Mouse (Mus musculus) lung, postnatal 0 days (tissue): ENCODE results near the gene Rarres2. TPM values are rescaled to one million over a fixed set of nuclear protein-coding genes. Genes with fewer than 3 reads are reported as not detected.

Experiments
- ATAC-seq: fragments of 200-750 bp; cut with Nextera tagmentation; 2 replicates; pipeline ENCODE4 v1.8.0; 2017; ENCODE audit warnings: moderate library complexity
- DNase-seq: peaks from one replicate; pipeline ENCODE4 v3.0.0-alpha.2; 2016; ENCODE audit warnings: low spot score
- H3K27ac ChIP-seq: fragments of 300-500 bp; sonication (generic); 2 replicates; pipeline ENCODE4 v1.5.1; 2014; ENCODE audit warnings: antibody characterized with exemption, mild to moderate bottlenecking, low read length, mixed read lengths
- H3K27me3 ChIP-seq: fragments of 300-500 bp; sonication (generic); replicated peaks from 2 replicates; pipeline ENCODE4 v1.6.1; 2014; ENCODE audit warnings: low read length, mixed read lengths; ENCODE audit not compliant: insufficient read depth
- H3K36me3 ChIP-seq: fragments of 300-500 bp; sonication (generic); 2 replicates; pipeline ENCODE4 v1.6.1; 2014; ENCODE audit warnings: low read length, mixed read lengths; ENCODE audit not compliant: insufficient read depth
- H3K4me1 ChIP-seq: fragments of 300-500 bp; sonication (generic); 2 replicates; pipeline ENCODE4 v1.6.1; 2014; ENCODE audit warnings: antibody characterized with exemption, low read depth, low read length, mixed read lengths; ENCODE audit not compliant: insufficient read depth
- H3K4me2 ChIP-seq: fragments of 300-500 bp; sonication (generic); replicated peaks from 2 replicates; pipeline ENCODE4 v1.6.1; 2014; ENCODE audit warnings: low read depth, mild to moderate bottlenecking, low read length, moderate library complexity, mixed read lengths
- H3K4me3 ChIP-seq: fragments of 300-500 bp; sonication (generic); 2 replicates; pipeline ENCODE4 v1.5.1; 2014; ENCODE audit warnings: low read depth, low read length
- H3K9ac ChIP-seq: fragments of 300-500 bp; sonication (generic); replicated peaks from 2 replicates; pipeline ENCODE4 v1.6.1; 2014; ENCODE audit warnings: low read depth, mild to moderate bottlenecking
- H3K9me3 ChIP-seq: fragments of 300-500 bp; sonication (generic); 2 replicates; pipeline ENCODE4 v1.6.1; 2016; ENCODE audit warnings: low read length, mixed read lengths
- CTCF ChIP-seq: IDR thresholded peaks from 2 replicates; pipeline ENCODE4 v1.5.1; 2016; ENCODE audit warnings: antibody characterized with exemption, mild to moderate bottlenecking
- EP300 ChIP-seq: IDR thresholded peaks from 2 replicates; pipeline ENCODE4 v1.6.1; 2016; ENCODE audit warnings: antibody characterized with exemption, mild to moderate bottlenecking, control low read depth
- WGBS: fragments of 180-500 bp; shearing (Covaris S2); extraction: QIAGEN DNeasy Blood & Tissue Kit; methylation state at CpG from one replicate; pipeline ENCODE4 v1.1.7; 2014; 5-methylcytosine and 5-hydroxymethylcytosine counted together
- polyA plus RNA-seq: library from polyadenylated mRNA; unstranded; fragments of >200 nt; fragmentation: Nextera tagmentation; extraction: Ambion mirVana; gene quantifications from 2 replicates; pipeline ENCODE4 v1.2.1, GENCODE M21; 2015

The Rarres2 gene
- polyA plus RNA-seq, 1 experiment from 2014 or later, result 301 TPM

- Histone ChIP-seq H3K27ac (no peak within 1 kb of the TSS), H3K4me1 (peaks cover 8% of the 10 kb centered on the region; the same call in 1 of the 2 replicates), H3K36me3 (no peaks in the 10 kb centered on the region), H3K27me3 (no peaks in the 10 kb centered on the region), H3K9ac (no peak within 1 kb of the TSS), H3K4me3 (no peak within 1 kb of the TSS), H3K9me3 (no peaks in the 10 kb centered on the region), H3K4me2 (no peak within 1 kb of the TSS)
- DNase-seq, result no peak
- TF ChIP-seq CTCF (no peak), EP300 (no peak)
- WGBS, result 14% methylated on average over 6 of the region's 6 CpGs
- no peak for ATAC-seq
Measured at GRCm38 (mm10) chr6:48589194-48589750, 16.7 kb upstream of the Rarres2 start, which contains the start of gene Gm45021. Gene Gm45021, plus strand, starts transcription at chr6:48589610.

GRCm38 (mm10) chr6:48582037-48582436 is 9.4 kb upstream of the Rarres2 start:
- Histone ChIP-seq H3K4me1 (no peaks in the 10 kb centered on the region), H3K4me2 (no peak overlapping the region), H3K9ac (no peak overlapping the region), H3K9me3 (no peaks in the 10 kb centered on the region), H3K36me3 (no peaks in the 10 kb centered on the region), H3K27ac (no peak overlapping the region), H3K27me3 (no peaks in the 10 kb centered on the region), H3K4me3 (no peak overlapping the region)
- WGBS, result 71% methylated on average over 3 of the region's 3 CpGs
- 0 out of 2 replicates have a peak, but pooled peaks have one; percentile 11 for ATAC-seq
- peak; percentile 65 for DNase-seq
- TF ChIP-seq EP300, result no peak
- peak; percentile 84 for TF ChIP-seq CTCF

- H3K4me1 ChIP-seq, result no peaks in the 10 kb centered on the region
- no peaks in the 10 kb centered on the region for H3K36me3 ChIP-seq
- no peak overlapping the region for H3K27ac ChIP-seq
- DNase-seq, result no peak
- no peak overlapping the region for H3K4me3 ChIP-seq
- no peak overlapping the region for H3K4me2 ChIP-seq
- TF ChIP-seq EP300, result no peak
- no peak for TF ChIP-seq CTCF
- 34% methylated on average over 3 of the region's 3 CpGs for WGBS
- no peak for ATAC-seq
- H3K27me3 ChIP-seq, result no peaks in the 10 kb centered on the region
- H3K9ac ChIP-seq, result no peak overlapping the region
- no peaks in the 10 kb centered on the region for H3K9me3 ChIP-seq
Measured at GRCm38 (mm10) chr6:48581257-48581656, 8.7 kb upstream of the Rarres2 start.

- Histone ChIP-seq H3K4me1 (no peaks in the 10 kb centered on the region), H3K4me2 (no peak overlapping the region), H3K27me3 (no peaks in the 10 kb centered on the region), H3K36me3 (no peaks in the 10 kb centered on the region), H3K9ac (no peak overlapping the region), H3K27ac (peak overlapping the region; percentile 60; the same call in 1 of the 2 replicates), H3K4me3 (no peak overlapping the region), H3K9me3 (no peaks in the 10 kb centered on the region)
- TF ChIP-seq EP300 (0 out of 2 replicates have a peak, but pooled peaks have one; percentile 16), CTCF (no peak)
- DNase-seq (peak; percentile 76), ATAC-seq (peak; percentile 86)
- 12% methylated on average over 5 of the region's 5 CpGs for WGBS
Measured at GRCm38 (mm10) chr6:48579215-48579648, 6.6 kb upstream of the Rarres2 start.

GRCm38 (mm10) chr6:48578736-48579135 is 6.1 kb upstream of the Rarres2 start:
- Histone ChIP-seq H3K27me3 (no peaks in the 10 kb centered on the region), H3K4me2 (no peak overlapping the region), H3K4me3 (no peak overlapping the region), H3K9me3 (no peaks in the 10 kb centered on the region), H3K4me1 (no peaks in the 10 kb centered on the region), H3K36me3 (no peaks in the 10 kb centered on the region), H3K27ac (peak overlapping the region; percentile 60), H3K9ac (no peak overlapping the region)
- WGBS, result 22% methylated on average over 5 of the region's 5 CpGs
- ATAC-seq (no peak), DNase-seq (no peak)
- TF ChIP-seq CTCF (no peak), EP300 (no peak)

- Histone ChIP-seq H3K27ac (no peak overlapping the region), H3K4me1 (0 out of 2 replicates have a peak, but pooled peaks cover 6% of the 10 kb centered on the region)
Measured at GRCm38 (mm10) chr6:48573981-48574380, 1.4 kb upstream of the Rarres2 start.

More at GRCm38 (mm10) chr6:48573981-48574380, 1.4 kb upstream of the Rarres2 start:
- no peaks in the 10 kb centered on the region for H3K9me3 ChIP-seq
- no peaks in the 10 kb centered on the region for H3K27me3 ChIP-seq
- no peak overlapping the region for H3K4me3 ChIP-seq
- ATAC-seq (no peak), DNase-seq (no peak)
- TF ChIP-seq CTCF (no peak), EP300 (no peak)
- no peaks in the 10 kb centered on the region for H3K36me3 ChIP-seq
- no peak overlapping the region for H3K9ac ChIP-seq
- no peak overlapping the region for H3K4me2 ChIP-seq
- WGBS, result 66% methylated on average over 3 of the region's 3 CpGs
